Mouse (Mus musculus) testis, postnatal 10 days (tissue): ENCODE measurements around the gene Atp2a1.
A peak's percentile ranks its signal among the peaks of the same experiment; 100 is the strongest.
"Not testable (repeated sequence)": the region's sequence is repeated elsewhere in the genome, so short reads cannot be mapped to it uniquely, and the experiment has no call there.

Source experiments
- DNase-seq: peaks from one replicate; pipeline ENCODE4 v3.0.0; 2021; ENCODE audit warnings: low spot score

Gene Atp2a1

GRCm38 (mm10) chr7:126463004-126463403 is at the start of gene Atp2a1:
Atp2a1 (minus strand) TSS chr7:126463108.
- peak; percentile 47 for DNase-seq

- no peak for DNase-seq
Measured at GRCm38 (mm10) chr7:126511287-126511686, 48.4 kb upstream of the Atp2a1 start.

GRCm38 (mm10) chr7:126507126-126507778 is 44.3 kb upstream of the Atp2a1 start:
- DNase-seq: no peak

GRCm38 (mm10) chr7:126504913-126505312 is 42.0 kb upstream of the Atp2a1 start:
- DNase-seq: peak; percentile 44

DNA sequence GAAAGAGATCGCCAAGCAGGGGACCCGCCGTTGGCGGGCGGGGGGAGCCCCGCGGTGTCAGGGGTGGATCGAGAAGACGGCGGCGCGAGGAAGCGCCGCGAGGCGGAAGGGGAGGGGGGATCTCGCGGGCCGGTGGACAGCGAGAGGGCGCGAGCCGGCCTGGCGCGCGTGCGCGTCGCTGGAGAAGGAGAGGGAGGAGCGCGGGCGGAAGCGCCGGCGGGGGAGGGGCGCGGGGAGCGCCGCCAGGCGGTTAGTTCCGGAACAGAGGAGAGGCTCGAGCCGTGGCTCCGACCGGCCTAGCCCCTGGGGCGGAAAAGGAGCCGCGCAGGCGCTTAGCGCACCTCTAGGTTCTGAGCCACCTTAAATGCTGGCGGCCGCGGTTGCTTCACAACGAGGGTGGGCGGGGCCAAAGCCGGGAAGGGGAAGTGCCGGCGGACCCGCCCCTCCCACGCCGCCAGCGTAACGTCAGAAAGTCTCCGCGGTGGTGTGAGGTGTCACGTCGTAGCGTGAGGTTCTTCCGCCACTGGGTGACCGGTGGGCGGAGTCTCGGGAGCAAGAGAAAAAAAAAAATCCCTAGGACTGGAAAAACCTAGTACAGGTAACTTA is 40.5 kb upstream of the Atp2a1 start, which contains the start of gene Atxn2l:
Atxn2l (minus strand) TSS at position 165 of the 606 bp plus-strand sequence.
- DNase-seq: peak; percentile 100

DNA sequence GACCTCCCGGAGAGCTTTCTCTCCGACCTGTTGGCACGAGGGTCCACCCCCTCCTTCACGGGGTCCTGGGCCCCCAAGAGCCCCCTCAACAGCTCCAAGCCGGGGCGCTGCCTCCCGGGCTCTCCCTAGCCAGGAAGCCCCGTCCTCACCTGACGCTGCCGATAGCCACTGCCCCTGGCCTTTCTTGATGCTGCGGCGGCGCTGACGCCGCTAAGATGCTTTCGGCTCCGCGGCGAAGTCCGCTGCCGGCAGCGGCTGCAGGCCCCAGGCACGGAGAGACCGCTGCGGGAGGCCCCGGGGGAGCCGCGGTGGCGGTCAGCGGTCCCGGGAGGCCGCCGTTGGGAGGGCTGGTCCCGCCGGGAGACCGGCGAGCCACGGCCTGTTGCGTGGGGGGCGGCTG is 39.8 kb upstream of the Atp2a1 start:
- DNase-seq: no peak

DNA sequence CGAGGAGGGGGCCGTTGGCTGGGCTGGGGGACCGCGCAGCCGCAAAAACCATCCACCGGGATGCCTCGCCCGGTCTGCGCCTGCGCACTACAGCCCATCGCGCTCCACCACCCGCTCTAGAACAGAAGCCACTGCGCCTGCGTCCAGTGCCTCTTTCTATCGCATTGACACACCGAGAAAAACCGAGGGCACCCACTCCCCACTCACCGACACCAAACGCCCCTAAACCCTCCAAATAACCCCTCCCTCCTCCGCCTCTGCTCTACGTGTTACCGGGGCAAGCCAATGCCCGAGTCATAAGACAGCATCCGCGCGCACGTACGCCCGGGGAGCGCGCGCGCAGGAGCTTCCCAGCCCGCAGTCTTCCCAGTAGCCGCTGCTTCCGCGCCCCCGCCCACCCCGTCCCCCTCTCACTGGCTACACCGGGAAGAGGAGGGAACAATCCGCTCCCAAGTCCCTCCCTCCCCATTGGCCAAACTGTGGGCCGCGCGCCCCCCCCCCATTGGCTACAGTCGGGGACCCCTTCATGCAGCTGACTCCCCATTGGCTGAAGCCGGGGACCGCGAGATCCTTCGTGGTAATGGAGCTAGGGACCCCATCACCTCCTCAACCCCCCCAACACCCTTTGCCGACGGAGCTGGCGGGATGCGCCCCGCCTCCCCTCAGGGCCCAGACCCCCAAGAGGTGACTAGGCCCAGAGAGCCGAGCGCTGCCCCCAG is 39.3 kb upstream of the Atp2a1 start:
- DNase-seq: peak; percentile 94

GRCm38 (mm10) chr7:126501684-126502022 is 38.7 kb upstream of the Atp2a1 start:
- no peak for DNase-seq

- no peak for DNase-seq
Measured at GRCm38 (mm10) chr7:126499416-126499815, 36.5 kb upstream of the Atp2a1 start.

DNA sequence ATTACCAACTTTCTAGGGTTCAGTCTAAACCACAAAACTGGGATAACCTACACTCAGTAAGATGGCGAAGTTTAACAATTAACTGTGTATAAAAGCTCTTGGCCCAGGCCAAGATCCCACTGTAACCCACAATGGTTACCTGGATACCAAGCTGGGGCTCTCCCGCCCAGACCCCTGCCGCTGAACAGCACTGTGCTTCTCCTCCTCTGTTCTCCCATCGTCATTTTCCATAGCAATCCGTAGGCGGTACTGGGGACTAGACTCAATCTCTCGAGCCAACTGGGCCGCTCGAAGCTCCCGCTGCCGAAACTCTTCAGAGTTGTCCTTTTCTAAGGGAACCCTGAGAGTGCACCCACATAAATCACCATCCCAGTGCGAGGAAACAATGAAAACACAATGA is 35.1 kb upstream of the Atp2a1 start:
- no peak for DNase-seq

- no peak for DNase-seq
Measured at GRCm38 (mm10) chr7:126496475-126496874, 33.6 kb upstream of the Atp2a1 start.

- no peak for DNase-seq
Measured at GRCm38 (mm10) chr7:126494120-126494519, 31.2 kb upstream of the Atp2a1 start.

DNA sequence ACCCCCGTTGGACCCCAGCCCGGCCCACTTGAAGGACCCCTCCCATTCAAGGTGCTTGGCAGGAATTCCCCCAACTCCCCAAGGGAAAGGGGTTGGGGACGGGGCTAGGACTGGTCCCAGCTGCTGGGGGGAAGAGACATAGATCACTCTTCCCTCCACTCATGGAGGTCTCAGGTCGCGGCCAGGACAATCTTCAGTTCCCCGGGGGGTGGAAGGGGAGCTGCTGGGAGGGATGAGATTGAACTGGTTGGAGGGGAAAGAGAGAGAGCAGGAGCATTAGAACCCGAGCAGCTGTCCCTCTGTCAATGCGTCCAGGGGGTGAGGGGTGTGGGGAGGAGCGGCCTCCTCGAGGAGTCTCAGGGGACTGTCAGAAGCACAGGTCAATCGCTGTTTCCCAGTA is 29.1 kb upstream of the Atp2a1 start:
- DNase-seq: no peak

GRCm38 (mm10) chr7:126491005-126491404 is 28.1 kb upstream of the Atp2a1 start:
- no peak for DNase-seq

DNA sequence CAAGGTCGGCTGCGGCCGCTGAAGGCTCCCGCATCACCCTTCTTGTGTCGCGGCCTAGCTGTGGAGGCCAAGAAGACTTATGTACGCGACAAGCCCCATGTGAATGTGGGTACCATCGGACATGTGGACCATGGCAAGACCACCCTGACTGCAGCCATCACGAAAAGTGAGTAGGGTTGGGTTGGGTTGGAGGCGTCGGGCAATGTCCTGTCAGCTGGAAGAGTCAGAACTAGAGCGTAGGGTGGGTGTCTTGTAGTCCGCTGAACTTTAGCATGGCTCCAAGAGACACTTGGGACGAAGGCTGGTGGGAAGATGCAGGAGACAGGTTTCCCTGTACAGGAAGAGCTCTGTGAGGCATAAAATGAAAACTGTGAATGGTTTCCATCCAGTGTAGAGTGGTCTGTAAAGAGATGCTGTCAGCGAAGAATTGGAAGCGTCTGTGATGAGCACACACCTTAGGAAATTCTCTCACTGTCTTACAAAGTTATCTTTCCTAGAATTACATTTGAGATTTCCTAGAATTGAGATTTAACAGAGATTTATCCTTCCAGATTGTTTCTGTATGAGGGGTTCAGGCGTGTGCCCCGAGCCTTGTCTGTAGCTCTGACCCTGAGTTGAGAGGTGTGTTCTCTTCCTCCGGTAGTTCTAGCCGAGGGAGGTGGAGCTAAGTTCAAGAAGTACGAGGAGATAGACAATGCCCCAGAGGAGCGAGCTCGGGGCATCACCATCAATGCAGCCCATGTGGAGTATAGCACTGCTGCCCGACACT is 24.9 kb upstream of the Atp2a1 start:
- DNase-seq: not testable (repeated sequence)

DNA sequence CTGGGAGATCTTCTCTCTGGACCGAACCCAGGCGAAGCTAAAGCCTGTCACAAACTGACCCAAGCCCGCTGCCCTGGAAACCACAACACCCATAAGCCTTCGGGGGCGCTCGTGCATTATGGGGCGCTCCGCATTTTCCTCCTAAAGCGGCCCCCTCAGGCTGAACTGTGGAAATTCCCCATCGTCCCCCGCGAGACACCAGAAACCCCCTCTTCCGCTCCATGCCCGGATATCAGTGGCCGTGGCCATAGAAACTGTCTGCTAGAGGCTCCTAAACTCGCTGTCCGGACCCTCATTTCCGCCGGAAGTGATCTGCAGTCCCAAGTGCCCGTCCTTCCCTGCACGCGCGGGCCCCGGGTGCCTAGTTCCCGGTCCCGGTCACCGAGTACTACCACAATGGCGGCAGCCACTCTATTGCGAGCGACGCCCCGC is 24.2 kb upstream of the Atp2a1 start, which contains the start of gene Tufm:
Tufm (plus strand) TSS at position 310 of the 432 bp plus-strand sequence.
- peak; percentile 91 for DNase-seq

DNA sequence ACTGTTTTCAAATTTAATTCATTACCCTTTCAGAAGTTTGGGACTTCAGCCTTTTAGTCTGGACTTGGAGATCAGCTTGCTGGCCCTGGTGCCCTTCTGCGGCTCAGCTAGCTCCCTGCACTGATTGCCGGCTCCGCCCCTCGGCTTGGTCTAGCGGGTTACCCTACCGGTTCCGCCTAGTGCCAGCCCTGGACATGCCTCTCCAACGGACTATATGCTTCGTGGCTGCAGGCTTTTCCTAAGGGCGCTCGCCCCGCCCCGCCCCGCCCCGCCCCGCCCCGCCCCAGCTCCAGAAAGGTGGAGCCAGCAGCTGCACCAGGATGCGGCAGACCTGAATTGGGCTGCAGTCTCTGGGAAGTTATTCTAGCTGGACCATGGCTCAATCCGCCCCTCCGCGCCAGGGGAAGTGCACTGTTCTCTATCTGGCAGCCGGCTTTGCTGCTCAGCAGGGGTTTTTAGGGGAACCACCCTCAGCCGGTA is 19.5 kb upstream of the Atp2a1 start:
- peak; percentile 87 for DNase-seq

- no peak for DNase-seq
Measured at GRCm38 (mm10) chr7:126481699-126482098, 18.8 kb upstream of the Atp2a1 start.

GRCm38 (mm10) chr7:126474993-126475581 is 12.2 kb upstream of the Atp2a1 start, which contains the start of gene Sh2b1:
Sh2b1 (minus strand) TSS chr7:126475424.
- DNase-seq: peak; percentile 88

DNA sequence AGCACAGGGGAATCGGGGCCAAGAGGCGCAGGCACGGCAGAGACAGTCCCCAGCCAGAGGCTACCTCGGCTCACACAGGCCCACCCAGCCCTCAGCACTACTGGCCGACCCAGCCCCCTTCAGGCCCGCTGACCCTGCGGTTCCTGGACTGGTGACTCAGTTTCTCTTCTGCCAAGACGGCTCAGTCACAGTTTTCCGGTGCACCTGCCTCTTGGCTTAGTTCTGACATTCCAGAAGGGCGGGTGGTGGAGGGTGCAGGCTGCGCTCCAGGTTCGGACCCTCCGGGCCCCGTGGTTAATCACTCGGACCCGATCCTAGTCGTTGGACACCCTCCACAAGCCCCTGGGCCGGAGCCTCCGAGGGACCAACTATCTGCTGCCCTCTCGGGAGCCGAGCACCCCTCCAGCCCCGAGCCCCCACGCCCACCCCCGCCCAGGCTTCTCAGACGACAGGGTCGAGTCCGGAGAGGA is 11.6 kb upstream of the Atp2a1 start:
- DNase-seq: peak; percentile 63

DNA sequence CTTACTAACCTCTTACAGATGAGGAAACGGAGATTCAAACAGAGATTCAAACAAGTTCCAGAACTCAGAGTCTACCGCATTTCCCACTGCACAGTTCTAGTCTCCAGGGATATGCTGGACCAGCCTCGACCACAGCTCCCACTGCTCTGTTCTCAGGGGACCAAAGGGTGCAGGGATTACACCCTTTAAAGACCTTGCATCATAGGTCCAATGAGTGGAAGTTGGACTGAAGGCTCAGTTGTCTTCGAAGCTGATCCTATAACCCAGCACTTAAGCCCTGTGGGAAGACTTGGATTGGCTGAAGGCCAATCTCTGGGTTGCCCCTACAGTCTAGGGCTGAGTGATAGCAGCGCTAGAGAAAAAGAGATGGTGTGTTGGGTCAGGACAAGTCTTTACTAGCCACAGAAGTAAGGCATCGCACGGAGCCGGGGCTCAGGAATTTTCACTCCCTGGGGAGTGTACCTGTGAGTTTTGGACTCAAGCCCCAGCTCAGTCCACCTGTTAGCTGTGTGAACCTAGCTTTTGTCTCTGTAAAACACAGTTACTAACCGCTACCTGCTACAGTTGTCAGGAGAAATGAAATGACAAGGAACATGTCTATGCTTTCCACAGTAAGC is 10.7 kb upstream of the Atp2a1 start:
- DNase-seq: peak; percentile 38
